In genomic region chr17:4281451-4281850, GRCm38 (mm10) we compare ENCODE assay signal across 17 mouse cellular contexts.
"Had no signal": no experiment of that assay in that cellular context is flagged by ENCODE, and none has a peak within 500 bp of the region (broad histone marks: within the 10 kb centered on the region; RNA-seq: fewer than 3 reads in every experiment).

No protein-coding gene starts in this region.

- ATAC-seq: liver, embryonic 12.5 days; liver, postnatal 0 days; lung, postnatal 0 days; midbrain, embryonic 13.5 days; midbrain, embryonic 15.5 days; midbrain, embryonic 16.5 days had no signal

- DNase-seq: left cerebral cortex, postnatal 4 days; liver; liver, embryonic 13.5 days; liver, postnatal 0 days; lung, adult 18-20 months; lung, adult 2 months; lung, embryonic 14.5 days; lung, postnatal 10 days; lung, postnatal 14 days; lung, postnatal 36 days; lung, postnatal 4 days; midbrain, embryonic 14.5 days had no signal
